Mouse (Mus musculus) spleen, adult 2 months (tissue): Measurements from ENCODE around the gene Eif1ax. TPM values are rescaled to one million over a fixed set of nuclear protein-coding genes. Genes with fewer than 3 reads are reported as not detected.
"Not testable (repeated sequence)": the region's sequence is repeated elsewhere in the genome, so short reads cannot be mapped to it uniquely, and the experiment has no call there.

Experiments used
- DNase-seq, 2 experiments: peaks; one replicate each; pipeline versions ENCODE4 v3.0.0 to v3.0.0-alpha.2; 2012 to 2021; ENCODE audit warnings: low spot score in 2 of 2, low read depth in 1 of 2
- H3K27ac ChIP-seq: fragments of 200-500 bp; 2 replicates; pipeline ENCODE4 v1.5.1; 2012; ENCODE audit warnings: low read length, inconsistent platforms; ENCODE audit not compliant: insufficient read depth
- H3K27me3 ChIP-seq: fragments of 200-500 bp; 2 replicates; pipeline ENCODE4 v1.6.1; 2012; ENCODE audit warnings: mild to moderate bottlenecking, moderate library complexity, low read length, inconsistent platforms; ENCODE audit not compliant: control insufficient read depth, insufficient read depth
- H3K36me3 ChIP-seq: fragments of 200-500 bp; 2 replicates; pipeline ENCODE4 v1.6.1; 2012; ENCODE audit warnings: mild to moderate bottlenecking, low read length, inconsistent platforms; ENCODE audit not compliant: control insufficient read depth, insufficient read depth
- H3K4me1 ChIP-seq: fragments of 200-500 bp; 2 replicates; pipeline ENCODE4 v1.6.1; 2011; ENCODE audit warnings: inconsistent platforms; ENCODE audit not compliant: control insufficient read depth, insufficient read depth, insufficient read length
- H3K4me3 ChIP-seq: fragments of 200-500 bp; 2 replicates; pipeline ENCODE4 v1.5.1; 2011; ENCODE audit warnings: mild to moderate bottlenecking, inconsistent platforms; ENCODE audit not compliant: insufficient read depth, insufficient read length; ENCODE audit errors: extremely low read depth
- CTCF ChIP-seq: fragments of 200-500 bp; IDR thresholded peaks from 2 replicates; pipeline ENCODE4 v1.5.1; 2011; ENCODE audit warnings: mild to moderate bottlenecking, inconsistent platforms; ENCODE audit not compliant: insufficient read depth, insufficient read length, insufficient replicate concordance; ENCODE audit errors: extremely low read depth
- POLR2A ChIP-seq: fragments of 200-500 bp; IDR thresholded peaks from 2 replicates; pipeline ENCODE4 v1.6.1; 2011; ENCODE audit warnings: low read depth, low read length, inconsistent platforms
- WGBS: fragments of 180-500 bp; shearing (Covaris S2); methylation state at CpG from one replicate; pipeline ENCODE4 v1.1.7; 2018; 5-methylcytosine and 5-hydroxymethylcytosine counted together
- polyA plus RNA-seq: library from polyadenylated mRNA; depleted of rRNA; stranded (reverse); fragments of >200 nt; gene quantifications from 2 replicates; pipeline ENCODE4 v1.2.3, GENCODE M21; 2012; rRNA removed

Gene Eif1ax
- polyA plus RNA-seq, 1 experiment: 37.5 TPM

GRCm38 (mm10) chrX:159391239-159391638, 19.3 kb downstream of the Eif1ax start:
- Histone ChIP-seq H3K4me1 (no peaks in the 10 kb centered on the region), H3K4me3 (no peak overlapping the region), H3K27me3 (no peaks in the 10 kb centered on the region), H3K36me3 (no peaks in the 10 kb centered on the region), H3K27ac (no peak overlapping the region)
- WGBS: 50% methylated on average over 3 of the region's 3 CpGs
- DNase-seq: no peak
- TF ChIP-seq POLR2A (no peak), CTCF (no peak)

DNA sequence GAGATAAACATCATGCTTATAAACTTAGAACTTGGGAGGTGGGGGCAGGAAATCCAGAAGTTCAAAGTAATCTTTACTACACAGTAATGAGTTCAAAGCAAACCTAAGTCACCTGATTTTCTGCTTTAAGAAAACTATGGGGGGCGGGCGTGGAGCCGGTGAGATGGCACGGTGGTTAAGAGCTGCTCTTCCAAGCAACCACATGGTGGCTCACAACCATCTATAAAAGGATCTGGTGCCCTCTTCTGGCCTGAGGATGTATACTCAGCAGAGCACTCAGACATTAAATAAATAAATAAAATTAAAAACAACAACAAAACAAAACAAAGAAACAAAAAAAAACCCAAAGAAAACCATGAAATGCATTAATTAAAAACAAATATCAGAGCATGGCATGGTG, 37.3 kb downstream of the Eif1ax start:
- Histone ChIP-seq H3K27ac (no peak overlapping the region), H3K4me3 (no peak overlapping the region), H3K4me1 (peaks cover 3% of the 10 kb centered on the region; the same call in 1 of the 2 replicates), H3K27me3 (peaks cover 2% of the 10 kb centered on the region; the same call in 1 of the 2 replicates), H3K36me3 (no peaks in the 10 kb centered on the region)
- TF ChIP-seq CTCF (no peak), POLR2A (no peak)
- 25% methylated on average over 4 of the region's 4 CpGs for WGBS
- peak; percentile 6 to 11 for DNase-seq

GRCm38 (mm10) chrX:159414130-159414828, 42.3 kb downstream of the Eif1ax start, which contains the start of gene Map7d2:
Gene Map7d2 (plus strand): TSS chrX:159414572.
- TF ChIP-seq CTCF (no peak), POLR2A (no peak)
- Histone ChIP-seq H3K36me3 (no peaks in the 10 kb centered on the region), H3K27me3 (peaks cover 9% of the 10 kb centered on the region), H3K4me1 (peaks cover 8% of the 10 kb centered on the region), H3K27ac (no peak within 1 kb of the TSS), H3K4me3 (peak within 1 kb of the TSS; percentile 42; the same call in 1 of the 2 replicates)
- WGBS: 53% methylated on average over 80 of the region's 83 CpGs
- DNase-seq: no peak

- Histone ChIP-seq H3K4me1 (peaks cover 8% of the 10 kb centered on the region), H3K27ac (no peak overlapping the region), H3K36me3 (no peaks in the 10 kb centered on the region), H3K27me3 (peaks cover 9% of the 10 kb centered on the region), H3K4me3 (peak overlapping the region; percentile 30; the same call in 1 of the 2 replicates)
- WGBS: 24% methylated on average over 61 of the region's 65 CpGs
- no peak for DNase-seq
- no peak for TF ChIP-seq POLR2A
- no peak for TF ChIP-seq CTCF
These were observed 43.1 kb downstream of the Eif1ax start for GRCm38 (mm10) chrX:159414829-159415673.

GRCm38 (mm10) chrX:159430507-159430906, 58.5 kb downstream of the Eif1ax start:
- H3K4me1 ChIP-seq, H3K4me3 ChIP-seq, H3K27ac ChIP-seq, DNase-seq, H3K36me3 ChIP-seq, H3K27me3 ChIP-seq: not testable (repeated sequence)
- 91% methylated on average over 3 of the region's 3 CpGs for WGBS

Other genes with a start within 250 kb of the Eif1ax start
- gene Rps6ka3, start 161.9 kb upstream of the Eif1ax start, polyA plus RNA-seq: 12.2 and 12.5 TPM in 2 replicates
- gene Map7d2, start 42.4 kb downstream of the Eif1ax start, polyA plus RNA-seq: not detected in 2 replicates
- 2.3 and 2.6 TPM in 2 replicates for gene Bclaf3, start 154.5 kb downstream of the Eif1ax start, polyA plus RNA-seq